Mouse (Mus musculus) layer of hippocampus, adult 9-11 months (tissue): ENCODE measurements around the gene Ube2r2.

Experiments used
- DNase-seq: peaks from one replicate; pipeline ENCODE4 v3.0.0; 2022

Ube2r2 gene

DNA sequence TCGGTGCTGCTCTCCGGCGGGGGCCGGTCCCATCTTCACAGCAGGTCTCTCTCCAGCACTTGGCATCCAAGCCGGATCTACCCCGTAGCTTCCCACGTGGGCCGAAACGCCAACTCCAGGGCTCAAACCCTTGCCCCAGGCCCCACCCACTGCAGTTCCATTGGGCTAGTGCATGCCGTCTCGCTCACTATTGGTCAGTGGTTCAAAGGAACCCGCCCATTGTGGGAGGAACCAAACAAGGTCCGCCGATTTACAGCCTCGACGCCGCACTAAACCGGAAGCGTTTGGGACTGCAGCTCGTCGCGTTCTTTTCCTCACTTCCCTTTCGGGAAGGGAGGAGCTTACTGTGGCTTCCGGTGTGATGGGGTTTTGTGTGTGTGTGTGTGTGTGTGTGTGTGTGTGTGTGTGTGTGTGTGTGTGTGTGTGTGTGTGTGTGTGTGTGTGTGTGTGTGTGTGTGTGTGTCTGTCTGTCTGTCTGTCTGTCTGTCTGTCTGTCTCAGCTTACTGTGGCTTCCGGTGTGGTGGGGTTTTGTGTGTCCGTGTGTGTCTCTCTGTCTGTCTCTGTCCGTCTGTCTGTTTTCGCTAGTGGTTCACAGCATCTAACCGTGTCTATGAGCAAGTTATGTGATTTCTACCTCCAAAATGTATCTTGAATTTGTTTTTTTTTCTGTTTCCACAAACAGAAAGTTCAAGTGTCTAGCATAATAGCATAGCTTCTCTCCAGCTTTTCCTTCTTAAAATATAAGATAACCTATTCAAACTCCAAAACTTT, 11.2 kb upstream of the Ube2r2 start, which contains the start of gene Nol6:
Nol6 (minus strand) TSS at position 276 of the 772 bp plus-strand sequence.
- peak; percentile 99 for DNase-seq

DNA sequence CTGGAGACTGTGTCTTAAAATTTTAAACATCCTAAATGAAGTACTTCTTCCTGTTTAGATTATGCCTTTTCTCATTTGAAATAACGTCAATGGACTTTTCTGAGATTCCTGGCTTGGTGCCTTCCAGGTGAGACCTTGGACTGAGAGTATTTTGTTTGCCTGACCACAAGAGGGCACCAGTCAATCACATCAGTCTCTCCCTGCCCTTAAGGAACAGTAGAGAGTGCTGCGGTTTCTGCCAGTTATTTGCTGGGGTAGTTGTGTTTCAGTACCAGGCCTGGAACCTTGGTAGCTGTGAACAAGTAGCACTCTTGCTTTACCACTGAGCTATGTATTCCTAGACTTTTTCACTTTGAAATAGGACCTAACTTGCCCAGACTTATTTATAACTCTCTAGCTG, 6.1 kb upstream of the Ube2r2 start:
- no peak for DNase-seq

DNA sequence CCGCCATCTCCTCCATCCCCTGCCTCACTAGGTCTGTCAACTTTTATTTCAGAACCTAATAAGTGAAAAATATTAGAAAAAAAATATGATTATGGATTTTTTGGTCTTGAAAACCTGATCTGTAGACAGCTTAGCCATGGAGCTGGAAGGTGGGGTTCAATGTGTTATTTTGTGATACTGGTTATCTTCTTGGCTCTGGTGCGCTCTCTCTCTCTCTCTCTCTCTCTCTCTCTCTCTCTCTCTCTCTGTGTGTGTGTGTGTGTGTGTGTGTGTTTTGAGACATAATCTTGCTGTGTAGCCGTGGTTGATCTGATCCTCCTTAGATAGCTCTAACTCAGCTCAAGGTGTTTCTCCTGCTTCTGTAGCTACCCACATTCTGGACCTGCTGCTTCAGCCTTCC, 5.7 kb upstream of the Ube2r2 start:
- no peak for DNase-seq

DNA sequence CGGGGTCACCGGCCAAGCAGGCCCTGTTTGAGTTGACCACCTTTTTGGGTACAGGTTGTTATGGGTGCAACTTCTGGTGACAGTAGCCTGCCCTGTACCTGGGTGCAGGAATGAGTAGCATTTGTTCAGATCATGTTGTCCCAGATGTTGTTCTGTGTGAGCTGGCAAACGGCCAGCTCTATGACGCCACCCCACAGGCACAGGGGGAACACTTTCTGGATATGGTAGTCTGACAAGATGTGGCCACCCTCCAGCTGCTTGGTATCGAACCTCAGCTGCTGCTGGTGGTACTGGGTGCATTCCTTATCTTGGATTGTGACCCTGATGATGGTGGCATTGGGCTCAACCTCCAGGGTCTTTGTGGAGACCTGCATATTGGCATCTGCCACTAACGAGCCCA, 3.1 kb upstream of the Ube2r2 start:
- DNase-seq: no peak

DNA sequence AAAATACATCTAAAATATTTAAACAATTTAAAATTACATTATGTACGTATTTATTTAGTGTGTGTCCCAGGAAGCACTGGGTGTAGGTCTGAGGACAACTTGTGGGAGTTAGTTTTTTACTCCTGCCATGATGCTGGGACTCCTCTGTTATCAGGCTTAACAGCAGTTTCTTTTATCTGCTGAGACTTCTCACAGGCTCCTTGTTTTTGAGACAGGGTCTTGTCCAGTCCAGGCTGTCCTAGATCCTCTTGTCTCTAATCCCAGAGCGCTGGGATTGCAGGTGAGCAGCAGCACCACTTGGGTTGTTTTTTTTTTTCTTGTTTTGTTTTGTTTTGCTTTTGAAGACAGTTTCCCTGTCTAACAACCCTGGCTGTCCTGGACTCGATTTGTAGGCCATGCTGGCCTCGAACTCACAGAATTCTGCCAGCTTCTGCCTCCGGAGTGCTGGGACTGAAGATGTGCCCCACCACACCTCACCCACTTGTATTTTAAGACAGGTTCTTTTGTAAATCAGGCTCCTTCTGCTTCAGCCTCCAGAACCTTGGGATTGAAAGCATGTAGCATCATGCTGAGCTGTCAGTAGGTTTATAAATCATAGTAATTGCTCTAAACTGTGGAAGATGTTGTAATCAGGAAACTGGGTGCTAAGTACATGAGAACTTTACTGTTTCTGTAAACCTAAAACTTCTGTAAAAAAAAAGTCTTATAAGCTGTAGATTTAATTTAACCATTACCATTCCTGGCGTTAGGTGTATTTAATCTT, 1.8 kb upstream of the Ube2r2 start:
- no peak for DNase-seq

DNA sequence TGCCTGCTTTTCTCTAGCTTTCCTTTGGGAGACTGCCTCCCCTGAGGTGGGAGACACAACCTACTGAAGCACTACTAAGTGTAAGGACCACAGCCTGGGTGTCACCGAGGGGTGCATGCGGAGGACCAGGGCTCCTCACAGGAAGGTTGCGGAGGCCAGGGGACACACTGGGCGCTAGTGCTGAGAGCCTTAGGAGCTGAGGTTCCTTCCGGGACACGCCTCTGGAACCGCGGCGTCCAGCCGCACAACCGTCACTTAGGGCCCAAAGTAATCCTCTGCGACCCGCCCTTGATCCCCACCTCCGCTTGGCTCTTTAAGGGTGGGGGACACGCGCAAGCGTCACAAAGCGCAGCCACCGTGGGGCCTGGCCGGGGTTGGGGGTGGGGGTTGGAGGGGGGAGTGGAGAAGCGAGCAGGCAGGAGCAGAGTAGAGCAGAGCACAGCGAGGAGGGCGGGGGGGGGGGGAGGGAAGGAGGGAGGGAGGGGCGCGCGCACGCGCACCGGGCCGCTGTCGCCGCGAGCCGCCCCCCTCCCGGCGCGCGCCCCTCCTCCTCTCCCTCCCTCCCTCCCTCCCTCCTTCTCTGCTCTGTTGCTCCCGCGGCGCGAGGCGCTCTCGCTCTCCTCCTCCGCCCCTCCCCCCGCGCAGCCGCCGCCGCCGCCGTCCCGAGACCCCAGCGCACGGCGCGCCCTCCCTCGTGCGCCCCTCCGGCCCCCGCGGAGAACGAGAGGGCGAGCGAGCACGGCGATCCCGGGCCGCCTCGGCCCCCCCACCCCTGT, 420 bp upstream of the Ube2r2 start:
- DNase-seq: peak; percentile 71

DNA sequence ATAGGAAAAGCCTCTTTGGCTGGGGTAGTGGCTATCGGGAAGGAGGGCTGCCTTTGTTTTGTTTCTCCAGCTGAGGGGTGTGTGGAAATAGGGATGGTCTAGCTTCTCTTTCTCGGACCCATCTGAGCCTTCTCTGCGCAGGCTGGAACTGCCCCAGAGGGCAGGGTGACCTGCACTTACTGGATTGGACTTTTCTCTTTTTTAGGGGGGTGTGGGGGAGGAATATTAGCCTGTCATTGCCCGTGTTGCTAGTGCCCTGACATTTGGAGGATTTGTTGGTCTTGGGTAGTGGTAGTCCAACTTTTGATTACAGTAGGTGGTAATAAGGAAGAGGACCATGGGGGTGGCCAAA, 887 bp downstream of the Ube2r2 start:
- DNase-seq: no peak

DNA sequence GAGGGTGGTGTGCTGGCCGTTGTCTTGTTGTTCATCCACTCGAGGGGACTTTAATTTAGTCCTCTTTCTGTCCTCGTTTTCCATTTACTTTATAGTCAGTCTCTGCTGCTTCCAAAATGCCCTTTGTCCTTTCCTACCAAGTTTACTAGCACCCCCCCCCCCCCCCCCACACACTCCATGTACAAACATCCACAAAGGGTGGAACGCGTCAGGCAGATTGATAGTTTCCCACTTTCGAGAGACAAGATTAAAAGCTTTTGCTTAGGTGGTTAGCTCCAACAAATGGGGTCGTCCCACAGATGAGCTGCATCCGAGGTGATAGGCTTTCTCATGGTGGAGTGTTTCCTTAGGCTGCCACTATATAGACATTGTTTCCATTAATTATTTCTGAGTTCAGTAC, 1.3 kb downstream of the Ube2r2 start:
- DNase-seq: no peak

DNA sequence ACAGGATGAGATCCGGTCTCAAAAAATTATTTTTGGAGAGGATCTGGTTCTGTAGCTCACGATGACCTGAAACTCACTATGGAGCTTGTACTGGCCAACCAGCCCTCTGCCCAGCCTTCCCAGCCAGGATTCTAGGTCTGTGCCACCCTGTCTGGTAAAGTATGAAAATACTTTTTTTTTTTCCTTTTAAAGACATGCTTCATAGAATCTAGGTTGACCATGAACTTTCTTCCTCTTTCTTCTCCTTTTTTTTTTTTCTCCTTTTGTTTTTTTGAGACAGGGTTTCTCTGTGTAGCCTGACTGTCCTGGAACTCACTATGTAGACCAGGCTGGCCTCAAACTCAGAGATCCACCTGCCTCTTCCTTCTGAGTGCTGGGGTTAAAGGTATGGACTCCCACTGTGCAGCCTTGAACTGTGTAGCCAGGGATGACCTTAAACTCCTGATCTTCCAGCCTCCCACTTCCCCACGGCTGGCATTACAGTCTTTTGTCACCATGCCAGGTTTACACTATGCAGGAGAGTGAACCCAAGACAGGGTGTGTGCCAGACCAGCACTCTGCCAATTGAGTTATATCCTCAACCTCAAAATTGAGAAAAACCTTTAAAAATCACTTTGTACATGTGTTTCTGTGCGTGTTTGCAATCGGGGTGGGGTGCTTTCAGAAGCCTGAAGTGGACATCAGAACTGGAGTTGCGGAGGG, 4.8 kb downstream of the Ube2r2 start:
- DNase-seq: no peak

DNA sequence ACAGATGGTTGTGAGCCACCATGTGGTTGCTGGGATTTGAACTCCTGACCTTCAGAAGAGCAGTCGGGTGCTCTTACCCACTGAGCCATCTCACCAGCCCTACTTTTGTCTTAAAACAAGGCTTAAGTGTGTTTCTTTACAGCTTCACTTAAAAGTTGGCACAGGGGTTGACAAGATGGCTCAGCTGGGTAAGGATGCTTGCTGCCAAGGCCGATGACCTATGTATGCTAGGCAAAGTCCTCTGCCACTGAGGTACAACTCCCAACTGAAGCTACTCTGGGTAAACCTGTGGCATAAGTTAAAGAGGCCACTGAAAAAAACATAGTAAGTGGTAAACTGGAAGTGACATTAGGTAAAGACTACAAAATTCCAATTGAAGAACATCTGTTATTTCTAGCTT, 7.1 kb downstream of the Ube2r2 start:
- DNase-seq: no peak

DNA sequence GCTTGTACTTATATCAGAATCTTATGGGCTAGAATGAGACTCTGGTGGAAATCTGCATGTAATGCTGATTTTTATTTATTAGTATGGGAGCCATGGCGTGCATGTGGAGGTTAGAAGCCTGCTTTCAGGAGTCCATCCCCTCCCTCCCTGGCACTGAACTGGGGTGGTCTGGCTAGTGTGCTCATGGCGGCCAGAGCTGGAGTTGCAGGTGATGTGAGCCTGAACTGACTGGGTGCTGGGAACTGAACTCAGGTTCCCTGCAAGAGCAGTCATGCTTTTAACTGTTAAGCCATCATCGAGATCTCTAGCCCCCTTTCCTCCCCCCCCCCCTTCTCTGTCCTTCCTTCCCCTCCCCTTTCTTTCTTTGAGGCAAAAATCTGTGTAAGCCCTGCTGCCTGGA, 14.3 kb downstream of the Ube2r2 start:
- no peak for DNase-seq

DNA sequence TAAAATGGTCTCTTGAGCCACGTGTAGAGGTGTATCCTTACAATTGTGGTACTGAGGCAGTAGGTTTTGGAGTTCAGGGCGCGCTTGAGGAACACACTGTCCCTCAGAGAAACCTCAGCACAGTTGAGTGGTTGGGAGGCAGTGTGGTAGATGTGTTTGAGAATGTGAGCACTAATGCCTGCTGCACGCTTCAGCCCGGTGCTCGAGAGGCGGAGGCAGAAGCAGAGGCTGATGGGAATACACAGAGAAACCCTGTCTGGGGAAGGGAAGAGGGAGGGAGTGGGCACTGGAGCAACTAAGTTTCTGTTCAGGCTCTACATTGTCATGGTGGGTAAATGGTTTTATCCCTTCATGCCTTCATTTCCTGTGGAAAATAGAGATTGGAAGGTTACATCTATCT, 15.6 kb downstream of the Ube2r2 start:
- DNase-seq: no peak

DNA sequence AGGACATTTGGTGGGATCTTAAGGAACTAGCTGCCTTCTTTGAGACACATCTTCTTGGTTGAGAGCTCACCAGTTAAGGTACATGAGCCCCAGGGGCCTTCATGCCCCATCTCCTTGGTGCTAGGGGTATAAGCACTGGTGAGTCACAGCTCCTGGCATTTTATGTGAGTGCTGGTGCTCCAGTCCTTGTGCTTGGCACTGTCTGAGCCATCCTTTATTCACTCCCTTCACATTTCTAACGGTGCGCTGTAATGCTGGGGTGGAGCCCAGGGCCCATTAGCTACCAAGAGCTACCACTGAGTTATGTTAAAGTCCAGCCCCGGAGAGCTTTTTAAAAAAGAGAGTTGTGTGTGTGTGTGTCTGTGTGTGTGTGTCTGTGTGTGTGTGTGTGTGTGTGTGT, 17.6 kb downstream of the Ube2r2 start:
- DNase-seq: no peak

DNA sequence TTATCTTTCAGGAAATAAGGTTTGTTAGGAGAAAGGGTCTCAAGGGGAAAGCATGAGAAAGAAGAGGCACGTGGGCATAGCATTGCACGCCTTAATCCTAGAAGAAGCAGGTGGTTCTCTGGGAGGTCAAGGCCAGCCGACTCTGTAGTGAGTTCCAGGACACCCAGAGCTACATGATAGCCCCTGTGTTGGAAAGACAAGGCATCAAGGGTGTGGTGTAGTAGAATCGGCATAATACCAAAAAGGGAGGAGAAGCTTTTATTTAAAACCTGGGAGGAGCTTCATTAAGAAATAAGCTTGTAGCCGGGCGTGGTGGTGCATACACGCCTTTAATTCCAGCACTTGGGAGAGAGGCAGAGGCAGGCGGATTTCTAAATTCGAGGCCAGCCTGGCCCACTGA, 21.4 kb downstream of the Ube2r2 start:
- DNase-seq: no peak

DNA sequence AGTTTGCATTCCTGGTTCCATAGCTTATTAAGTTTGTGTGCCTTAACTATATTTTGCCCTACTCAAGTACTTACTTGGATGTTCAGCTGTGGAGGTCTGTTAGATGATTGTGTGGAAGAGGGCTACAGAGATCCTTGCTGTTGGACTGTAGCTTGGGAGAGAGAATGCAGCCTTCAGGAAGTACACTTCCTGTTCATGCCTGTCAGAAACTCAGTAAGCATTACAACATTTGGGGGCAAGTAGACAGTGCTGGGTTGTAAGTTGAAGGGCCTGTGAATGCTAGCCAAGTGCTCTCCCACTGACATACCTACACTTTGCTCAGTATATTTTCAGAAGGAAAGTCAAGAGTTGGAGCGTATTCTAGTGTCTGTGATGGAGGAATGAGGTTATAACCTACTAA, 22.7 kb downstream of the Ube2r2 start:
- no peak for DNase-seq

DNA sequence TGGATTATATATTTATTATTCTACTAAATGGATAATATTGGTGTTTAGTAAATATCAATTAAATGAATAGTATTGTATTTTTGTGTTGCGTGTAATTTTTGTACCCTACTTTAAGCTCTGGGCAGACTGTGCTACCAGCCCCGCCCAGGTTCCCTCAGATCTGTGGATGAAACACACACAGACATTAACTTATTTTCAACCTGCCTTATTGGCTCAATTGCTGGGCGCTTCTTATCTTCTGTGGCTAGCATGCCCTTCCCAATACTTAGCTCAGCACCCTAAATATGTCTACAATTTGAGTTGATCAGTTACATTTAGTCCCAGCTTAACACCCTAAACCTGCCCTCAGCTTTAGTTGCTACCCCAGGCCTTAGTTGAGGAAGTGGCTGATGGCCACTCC, 25.7 kb downstream of the Ube2r2 start:
- DNase-seq: no peak

DNA sequence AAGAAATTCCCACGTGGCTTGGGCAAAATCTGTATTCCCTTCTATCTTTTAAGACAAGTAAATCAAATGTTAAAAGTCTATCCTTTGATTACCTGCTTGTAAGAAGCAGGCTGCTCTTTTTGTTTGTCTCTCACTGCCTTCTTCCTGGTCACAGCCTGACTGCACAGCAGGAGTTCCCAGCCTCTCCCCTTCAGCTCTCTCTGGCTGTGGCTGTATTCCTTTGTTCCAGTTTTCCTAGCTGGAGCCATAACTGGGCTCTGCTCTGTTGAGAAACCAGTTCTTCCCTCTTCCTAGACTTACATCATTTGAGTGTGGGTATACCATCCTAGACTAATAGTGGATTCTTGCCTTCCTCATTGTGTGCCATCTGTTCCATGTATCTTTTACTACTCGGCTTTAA, 29.4 kb downstream of the Ube2r2 start:
- DNase-seq: no peak

DNA sequence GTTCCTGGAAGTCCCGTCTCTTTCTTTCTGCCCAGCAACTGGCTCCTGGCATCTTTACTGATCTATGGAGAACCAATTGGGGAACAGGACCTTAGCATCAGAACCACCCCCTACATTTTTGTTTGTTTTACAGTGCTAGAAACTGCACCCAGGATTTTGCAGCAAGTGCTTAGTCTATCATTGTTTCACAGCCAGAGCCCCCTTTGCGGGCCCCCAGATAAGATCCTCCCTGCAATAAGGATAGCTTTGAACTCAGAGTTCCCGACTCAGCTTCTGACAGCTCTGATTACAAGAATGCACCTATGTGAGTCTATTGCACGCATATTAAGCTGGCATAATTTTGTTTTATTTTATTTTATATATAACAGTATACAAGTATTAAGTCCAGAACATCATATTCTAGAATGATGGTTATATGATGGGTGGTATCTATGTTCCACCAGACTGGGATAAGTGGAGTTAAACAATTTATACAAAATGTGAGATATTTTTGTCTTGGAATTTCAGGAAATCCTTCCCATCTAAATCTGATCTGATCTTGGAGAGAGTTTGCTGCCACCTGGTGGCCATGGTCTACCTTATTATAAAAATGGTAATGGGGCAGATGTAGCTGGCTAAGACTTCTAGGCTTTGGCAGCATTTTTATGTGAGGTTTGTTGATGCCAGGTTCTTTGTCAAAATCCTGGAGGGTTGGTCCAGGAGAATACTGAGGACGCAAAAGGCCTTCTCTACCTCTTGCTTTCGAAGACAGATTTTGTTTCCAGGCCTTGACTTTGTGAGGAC, 30.3 kb downstream of the Ube2r2 start:
- peak; percentile 78 for DNase-seq

DNA sequence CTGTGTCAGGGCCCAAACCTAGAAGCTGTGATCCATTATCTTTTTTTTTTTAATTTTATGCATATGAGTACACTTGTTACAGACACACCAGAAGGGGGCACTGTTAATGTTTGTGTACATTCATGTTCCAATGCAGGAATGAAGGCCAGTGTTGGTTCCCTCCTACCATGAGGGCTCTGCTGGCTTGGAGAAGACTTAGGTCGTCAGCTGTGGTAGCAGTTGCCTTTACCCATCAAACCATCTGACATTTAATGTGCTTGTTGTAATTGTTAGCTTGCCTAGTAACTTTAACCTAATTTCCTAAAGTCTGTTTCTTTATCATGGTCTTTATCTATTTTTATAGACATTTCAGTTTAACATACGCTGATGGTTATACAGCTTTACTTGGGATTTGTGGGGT, 35.4 kb downstream of the Ube2r2 start:
- no peak for DNase-seq

DNA sequence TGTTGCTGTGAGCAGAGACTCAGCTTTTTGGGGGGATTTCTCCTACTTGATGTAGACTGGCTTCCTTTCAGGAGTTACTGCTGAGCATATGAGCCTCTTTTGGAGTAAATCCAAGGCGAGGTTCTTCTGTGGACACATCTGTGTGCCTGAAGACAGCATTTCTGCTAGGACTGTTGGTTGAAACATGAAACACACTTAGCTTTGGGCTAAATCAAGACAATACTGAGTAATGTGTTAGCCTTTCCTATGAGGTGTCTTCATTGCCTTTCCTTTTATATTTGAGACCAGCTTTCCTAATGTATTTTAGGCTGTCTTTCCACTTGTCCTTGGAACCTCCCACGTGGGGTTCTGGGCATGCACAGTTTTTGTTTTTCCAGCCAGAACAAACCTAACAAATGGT, 39.1 kb downstream of the Ube2r2 start:
- DNase-seq: no peak

DNA sequence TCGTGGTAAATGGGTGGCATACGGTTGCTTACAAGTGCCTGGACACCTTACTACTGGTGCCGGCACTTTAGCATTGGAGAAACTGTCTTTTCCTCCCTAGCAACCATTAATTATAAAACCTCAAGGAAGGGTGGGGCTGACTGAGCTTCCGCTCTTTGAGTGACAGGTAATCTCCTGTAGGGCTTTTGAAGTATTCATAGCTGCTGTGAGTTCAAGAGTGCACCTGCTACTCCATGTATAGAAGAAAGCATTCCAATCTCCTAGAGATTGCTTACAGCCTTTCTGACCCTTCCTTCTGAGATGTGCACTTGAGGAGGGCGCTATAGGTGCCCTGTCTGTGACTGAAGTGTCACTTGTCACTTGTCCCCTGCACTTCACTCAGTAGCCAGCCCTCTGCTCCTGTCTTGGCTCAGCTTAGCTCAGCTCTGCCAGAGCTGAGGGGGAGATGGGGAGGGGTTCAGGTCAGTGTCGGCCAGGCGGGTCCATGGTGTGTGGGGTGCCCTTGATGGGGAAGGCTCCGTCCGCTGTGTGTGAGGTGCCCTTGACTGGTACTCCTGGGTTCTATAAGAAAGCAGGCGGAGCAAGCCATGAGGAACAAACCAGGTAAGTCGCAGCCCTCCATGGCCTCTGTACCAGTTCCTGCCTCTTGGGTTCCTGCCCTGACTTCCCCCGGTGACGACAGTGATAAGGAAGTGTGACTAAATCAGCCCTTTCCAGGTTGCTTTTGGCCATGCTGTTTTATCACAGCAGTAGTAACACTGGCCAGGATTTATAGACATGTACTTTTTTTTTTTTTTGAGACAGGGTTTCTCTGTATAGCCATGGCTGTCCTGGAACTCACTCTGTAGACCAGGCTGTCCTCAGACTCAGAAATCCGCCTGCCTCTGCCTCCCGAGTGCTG, 44.5 kb downstream of the Ube2r2 start:
- no peak for DNase-seq
